Mouse (Mus musculus): ENCODE measurements around the gene Tmem91. TPM values are rescaled to one million over a fixed set of nuclear protein-coding genes. Genes with fewer than 3 reads are reported as not detected.

Gene Tmem91
- polyA plus RNA-seq, 3 experiments from 2014 or later, result 8.2 to 23.6 (median 14.4) TPM

GRCm38 (mm10) chr7:25624851-25625250 lies 50.1 kb downstream of the Tmem91 start:
- no peak for ATAC-seq

- ATAC-seq, result no peak
These were observed 51.1 kb downstream of the Tmem91 start for GRCm38 (mm10) chr7:25623857-25624370.

- ATAC-seq, result no peak
These were observed 54.2 kb downstream of the Tmem91 start for GRCm38 (mm10) chr7:25620751-25621150.

GRCm38 (mm10) chr7:25620101-25620500 lies 54.9 kb downstream of the Tmem91 start:
- ATAC-seq, result no peak

- no peak for ATAC-seq
These were observed 55.3 kb downstream of the Tmem91 start for GRCm38 (mm10) chr7:25619722-25619991.

Other genes with a start within 250 kb of the Tmem91 start
- gene Ceacam1, start 197.6 kb downstream of the Tmem91 start, polyA plus RNA-seq (2017; shearing (Covaris generic)), result under 1 TPM in 1 of 3 experiments, not detected in 2; 0.54 TPM
- under 1 TPM in 1 of 3 experiments, not detected in 2; 0.20 TPM for gene Ceacam2, start 135.3 kb downstream of the Tmem91 start, polyA plus RNA-seq (2017; shearing (Covaris generic))
- gene Erich4, start 59.3 kb downstream of the Tmem91 start, polyA plus RNA-seq (2017; shearing (Covaris generic)), result not detected
- 10 to 100 TPM; 27.1 to 55.4 (median 47.5) TPM for gene Dmac2, start 55.8 kb downstream of the Tmem91 start, polyA plus RNA-seq (2017; shearing (Covaris generic))
- gene B3gnt8, start 48.5 kb downstream of the Tmem91 start, polyA plus RNA-seq (2017; shearing (Covaris generic)), result under 1 TPM in 2 of 3 experiments, not detected in 1; 0.40 to 0.45 TPM
- 10 to 100 TPM; 10.5 to 16.7 (median 15.5) TPM for gene Bckdha, start 16.2 kb downstream of the Tmem91 start, polyA plus RNA-seq (2017; shearing (Covaris generic))
- 100 to 1,000 TPM in 2 of 3 experiments, 10 to 100 TPM in 1; 65.5 to 124 (median 103) TPM for gene Exosc5, start 16.0 kb downstream of the Tmem91 start, polyA plus RNA-seq (2017; shearing (Covaris generic))
- gene B9d2, start 5.6 kb upstream of the Tmem91 start, polyA plus RNA-seq (2017; shearing (Covaris generic)), result 10 to 100 TPM; 55.9 to 76.1 (median 57.2) TPM
- gene Tgfb1, start 11.8 kb upstream of the Tmem91 start, polyA plus RNA-seq (2017; shearing (Covaris generic)), result 1 to 10 TPM; 4.6 to 6.7 (median 5.4) TPM
- gene Ccdc97, start 43.9 kb upstream of the Tmem91 start, polyA plus RNA-seq (2017; shearing (Covaris generic)), result 10 to 100 TPM; 41.2 to 45.8 (median 45.8) TPM
- gene Hnrnpul1, start 79.6 kb upstream of the Tmem91 start, polyA plus RNA-seq (2017; shearing (Covaris generic)), result 10 to 100 TPM; 46.6 to 56.2 (median 54.7) TPM
- gene Axl, start 113.5 kb upstream of the Tmem91 start, polyA plus RNA-seq (2017; shearing (Covaris generic)), result 10 to 100 TPM; 18.6 to 32.5 (median 25.5) TPM
- 1 to 10 TPM; 2.9 to 4.1 (median 3.0) TPM for gene Cyp2s1, start 141.7 kb upstream of the Tmem91 start, polyA plus RNA-seq (2017; shearing (Covaris generic))
- not detected for gene Cyp2b10, start 222.5 kb upstream of the Tmem91 start, polyA plus RNA-seq (2017; shearing (Covaris generic))